Mouse (Mus musculus) bone marrow macrophage, adult 2 months (primary cell): ENCODE data around the gene Sqstm1.

Experiments used
- CTCF ChIP-seq: IDR thresholded peaks from 2 replicates; pipeline ENCODE4 v1.5.1; 2012; ENCODE audit warnings: low read depth, mild to moderate bottlenecking, low read length, moderate library complexity
- POLR2A ChIP-seq: IDR thresholded peaks from 2 replicates; pipeline ENCODE4 v1.6.1; 2012; ENCODE audit warnings: mild to moderate bottlenecking, low read depth, low read length, borderline replicate concordance

GRCm38 (mm10) chr11:50226406-50226805 is 15.8 kb upstream of the Sqstm1 start:
- TF ChIP-seq CTCF (no peak), POLR2A (no peak)
